ENCODE assay signal across 8 mouse cellular contexts in genomic region chr15:101046039-101046526, GRCm38 (mm10). TPM values are rescaled to one million over a fixed set of nuclear protein-coding genes. Genes with fewer than 3 reads are reported as not detected.
DNase-seq lines count a peak whose midpoint lies in the region; ATAC-seq and TF ChIP-seq lines count a peak whose summit lies in the region.
"Had no signal": no experiment of that assay in that cellular context is flagged by ENCODE, and none has a peak within 500 bp of the region (broad histone marks: within the 10 kb centered on the region; RNA-seq: fewer than 3 reads in every experiment).

No protein-coding gene starts in this region.

- no peaks in the 10 kb centered on the region for H3K9me3 ChIP-seq in lung, embryonic 15.5 days
- H3K9me3 ChIP-seq in forebrain, embryonic 15.5 days, result no peaks in the 10 kb centered on the region
- H3K9me3 ChIP-seq in limb, embryonic 14.5 days (ENCODE audit: control insufficient read depth, low read length), result no peaks in the 10 kb centered on the region
- H3K9me3 ChIP-seq in stomach, embryonic 15.5 days, result no peaks in the 10 kb centered on the region

- H3K9ac ChIP-seq in lung, embryonic 15.5 days, result peak overlapping the region; percentile 25
- peak overlapping the region; percentile 51 for H3K9ac ChIP-seq in forebrain, embryonic 15.5 days (replicated peaks)
- H3K9ac ChIP-seq in limb, embryonic 14.5 days (ENCODE audit: low read depth, low read length, severe bottlenecking), result peak overlapping the region; percentile 65
- peak overlapping the region; percentile 40; the same call in 1 of the 2 replicates for H3K9ac ChIP-seq in stomach, embryonic 15.5 days

- peak overlapping the region; percentile 46 for H3K4me3 ChIP-seq in lung, embryonic 15.5 days
- H3K4me3 ChIP-seq in forebrain, embryonic 15.5 days, result peak overlapping the region; percentile 50
- peak overlapping the region; percentile 54 for H3K4me3 ChIP-seq in limb, embryonic 14.5 days (replicated peaks; ENCODE audit: low read length)
- H3K4me3 ChIP-seq in stomach, embryonic 15.5 days (replicated peaks), result peak overlapping the region; percentile 44
- H3K4me3 ChIP-seq: erythroblast, embryonic 14.5 days had no signal

- TF ChIP-seq POLR2A in limb, embryonic 14.5 days (IDR thresholded peaks at IDR 0.05; ENCODE audit: borderline replicate concordance, extremely low read depth, insufficient read depth, insufficient read length), result no peak

- H3K36me3 ChIP-seq in lung, embryonic 15.5 days, result no peaks in the 10 kb centered on the region; the same call in 1 of the 2 replicates
- H3K36me3 ChIP-seq in forebrain, embryonic 15.5 days, result 0 out of 2 replicates have a peak, but pooled peaks cover 2% of the 10 kb centered on the region
- 0 out of 2 replicates have a peak, but pooled peaks cover 3% of the 10 kb centered on the region for H3K36me3 ChIP-seq in limb, embryonic 14.5 days (ENCODE audit: control insufficient read depth, insufficient read depth, low read length)
- no peaks in the 10 kb centered on the region for H3K36me3 ChIP-seq in stomach, embryonic 15.5 days

- peak overlapping the region; percentile 97 for H3K4me2 ChIP-seq in lung, embryonic 15.5 days
- H3K4me2 ChIP-seq in forebrain, embryonic 15.5 days (replicated peaks), result peak overlapping the region; percentile 98
- H3K4me2 ChIP-seq in limb, embryonic 14.5 days (replicated peaks; ENCODE audit: low read depth, low read length, severe bottlenecking), result peak overlapping the region; percentile 100
- H3K4me2 ChIP-seq in stomach, embryonic 15.5 days, result peak overlapping the region; percentile 94

- no peak overlapping the region for H3K27ac ChIP-seq in lung, embryonic 15.5 days
- H3K27ac ChIP-seq in forebrain, embryonic 15.5 days (replicated peaks), result no peak overlapping the region
- no peak overlapping the region for H3K27ac ChIP-seq in limb, embryonic 14.5 days (replicated peaks; ENCODE audit: low read depth, low read length)
- no peak overlapping the region for H3K27ac ChIP-seq in stomach, embryonic 15.5 days

- DNase-seq in lung, postnatal 36 days, result no peak
- no peak for DNase-seq in limb, embryonic 14.5 days (ENCODE audit: low spot score)
- DNase-seq in urinary bladder, postnatal 14 days (ENCODE audit: low spot score), result no peak
- no peak for DNase-seq in cerebellum, adult 11-12 months

- H3K27me3 ChIP-seq in lung, embryonic 15.5 days, result peaks cover 94% of the 10 kb centered on the region
- H3K27me3 ChIP-seq in forebrain, embryonic 15.5 days, result peaks cover 54% of the 10 kb centered on the region
- H3K27me3 ChIP-seq in limb, embryonic 14.5 days (ENCODE audit: control insufficient read depth, insufficient read depth, low read length), result peaks cover 64% of the 10 kb centered on the region
- H3K27me3 ChIP-seq in stomach, embryonic 15.5 days (replicated peaks), result peaks cover 64% of the 10 kb centered on the region

- H3K4me1 ChIP-seq in lung, embryonic 15.5 days, result peaks cover 19% of the 10 kb centered on the region
- peaks cover 15% of the 10 kb centered on the region for H3K4me1 ChIP-seq in forebrain, embryonic 15.5 days
- peaks cover 7% of the 10 kb centered on the region for H3K4me1 ChIP-seq in limb, embryonic 14.5 days (ENCODE audit: control insufficient read depth, insufficient read depth, low read length)
- peaks cover 14% of the 10 kb centered on the region for H3K4me1 ChIP-seq in stomach, embryonic 15.5 days

- WGBS in lung, embryonic 15.5 days, result 3% methylated on average over 43 of the region's 43 CpGs
- WGBS in forebrain, embryonic 15.5 days, result under 1% methylated on average over 43 of the region's 43 CpGs
- under 1% methylated on average over 43 of the region's 43 CpGs for WGBS in limb, embryonic 14.5 days
- WGBS in stomach, embryonic 15.5 days, result 2% methylated on average over 43 of the region's 43 CpGs

- ATAC-seq in lung, embryonic 15.5 days (ENCODE audit: borderline replicate concordance, extremely low read depth, low FRiP score, low TSS enrichment), result 0 out of 2 replicates have a peak, but pooled peaks have one; percentile 3
- peak; percentile 26; the same call in 1 of the 2 replicates for ATAC-seq in forebrain, embryonic 15.5 days (replicated peaks)
- no peak for ATAC-seq in limb, embryonic 14.5 days (ENCODE audit: low FRiP score, low read depth)
- ATAC-seq in stomach, embryonic 15.5 days (ENCODE audit: insufficient read depth, low FRiP score, low read depth), result no peak

RNA-seq across cellular contexts. Expression of gene Gm47841, which starts 1.1 kb away (rescaled TPM):
- 0.19 TPM in 1 of 2 replicates, not detected in the other for polyA plus RNA-seq in lung, embryonic 15.5 days (2015; fragmentation: Nextera tagmentation; extraction: Ambion mirVana)
- polyA plus RNA-seq in forebrain, embryonic 15.5 days (2015; fragmentation: Nextera tagmentation; extraction: Ambion mirVana), result not detected in 2 replicates
- 0.05 TPM in 1 of 2 replicates, not detected in the other for polyA plus RNA-seq in limb, embryonic 14.5 days (2012; rRNA removed)
- not detected in 2 replicates for polyA plus RNA-seq in limb, embryonic 14.5 days (2014; fragmentation: Nextera tagmentation; extraction: Ambion mirVana)
- not detected in 2 replicates for polyA plus RNA-seq in stomach, embryonic 15.5 days (2015; fragmentation: Nextera tagmentation; extraction: Ambion mirVana)
- polyA plus RNA-seq: erythroblast, embryonic 14.5 days had no signal

RNA-seq across cellular contexts. Expression of gene Fignl2, which starts 32.3 kb away (rescaled TPM):
- polyA plus RNA-seq in lung, embryonic 15.5 days (2015; fragmentation: Nextera tagmentation; extraction: Ambion mirVana), result 0.19 and 0.24 TPM in 2 replicates
- not detected in 2 replicates for polyA plus RNA-seq in forebrain, embryonic 15.5 days (2015; fragmentation: Nextera tagmentation; extraction: Ambion mirVana)
- 3.7 and 5.4 TPM in 2 replicates for polyA plus RNA-seq in limb, embryonic 14.5 days (2012; rRNA removed)
- 0.15 and 0.17 TPM in 2 replicates for polyA plus RNA-seq in limb, embryonic 14.5 days (2014; fragmentation: Nextera tagmentation; extraction: Ambion mirVana)
- 0.19 and 0.21 TPM in 2 replicates for polyA plus RNA-seq in stomach, embryonic 15.5 days (2015; fragmentation: Nextera tagmentation; extraction: Ambion mirVana)
- polyA plus RNA-seq: erythroblast, embryonic 14.5 days had no signal

Comparison
In these comparisons a context has a peak if more than half of its experiments do, and no peak if none do; other contexts are left out.
1. ATAC-seq: peak in lung, embryonic 15.5 days (single experiment) and forebrain, embryonic 15.5 days (single experiment); none in limb, embryonic 14.5 days (single experiment) and stomach, embryonic 15.5 days (single experiment).
2. Peak in every context shown above with its lines, with median percentiles within 50 percentile points of each other: H3K4me2 ChIP-seq, H3K4me3 ChIP-seq and H3K9ac ChIP-seq.